30 mouse cellular contexts compared by ENCODE assay signal in genomic region chr3:145049820-145050219, GRCm38 (mm10). TPM values are rescaled to one million over a fixed set of nuclear protein-coding genes. Genes with fewer than 3 reads are reported as not detected.
DNase-seq lines count a peak whose midpoint lies in the region; ATAC-seq and TF ChIP-seq lines count a peak whose summit lies in the region.
"Had no signal": no experiment of that assay in that cellular context is flagged by ENCODE, and none has a peak within 500 bp of the region (broad histone marks: within the 10 kb centered on the region; RNA-seq: fewer than 3 reads in every experiment).

No protein-coding gene starts in this region.

- intact Hi-C loops in left cerebral cortex, adult 2 months (cut with DNase I): no loop called here

- WGBS in liver, embryonic 13.5 days (ENCODE audit: insufficient replicate concordance): 12% methylated on average over 3 of the region's 3 CpGs
- 84% methylated on average over 3 of the region's 3 CpGs for WGBS in hindbrain, embryonic 10.5 days
- 90% methylated on average over 3 of the region's 3 CpGs for WGBS in hindbrain, embryonic 13.5 days

- TF ChIP-seq RAD21 in MEL (IDR thresholded peaks at IDR 0.05; ENCODE audit: low read depth, low read length): no peak; the same call in 1 of the 2 replicates

- no peak overlapping the region for H3K9ac ChIP-seq in MEL (ENCODE audit: control insufficient read depth, low read depth, low read length, poor library complexity, severe bottlenecking)
- H3K9ac ChIP-seq in liver, embryonic 13.5 days: no peak overlapping the region
- H3K9ac ChIP-seq in hindbrain, embryonic 13.5 days: no peak overlapping the region
- H3K9ac ChIP-seq: heart, embryonic 12.5 days; hindbrain, embryonic 12.5 days; limb, embryonic 12.5 days had no signal

- H3K36me3 ChIP-seq in MEL (ENCODE audit: control insufficient read depth in 1 of 2, insufficient read depth in 2 of 2, low read length in 2 of 2): peaks cover 0 to 8% of the 10 kb centered on the region in 2 experiments; a peak in 2 of 4 replicates
- no peaks in the 10 kb centered on the region for H3K36me3 ChIP-seq in liver, embryonic 13.5 days
- no peaks in the 10 kb centered on the region for H3K36me3 ChIP-seq in hindbrain, embryonic 10.5 days
- H3K36me3 ChIP-seq in hindbrain, embryonic 13.5 days: no peaks in the 10 kb centered on the region
- H3K36me3 ChIP-seq: forebrain, embryonic 10.5 days; heart, embryonic 12.5 days; hindbrain, embryonic 12.5 days; limb, embryonic 12.5 days had no signal

- H3K27me3 ChIP-seq in MEL (ENCODE audit: control insufficient read depth in 1 of 2, insufficient read depth in 2 of 2, low read length in 2 of 2): no peaks in the 10 kb centered on the region
- H3K27me3 ChIP-seq in liver, embryonic 13.5 days: no peaks in the 10 kb centered on the region
- H3K27me3 ChIP-seq in hindbrain, embryonic 10.5 days (ENCODE audit: insufficient read depth, poor library complexity, severe bottlenecking): no peaks in the 10 kb centered on the region
- no peaks in the 10 kb centered on the region for H3K27me3 ChIP-seq in hindbrain, embryonic 13.5 days
- H3K27me3 ChIP-seq: heart, embryonic 12.5 days; hindbrain, embryonic 12.5 days; limb, embryonic 12.5 days; Patski had no signal

- H3K4me2 ChIP-seq in liver, embryonic 13.5 days: no peak overlapping the region
- H3K4me2 ChIP-seq in hindbrain, embryonic 13.5 days: no peak overlapping the region
- H3K4me2 ChIP-seq: heart, embryonic 12.5 days; hindbrain, embryonic 12.5 days; limb, embryonic 12.5 days had no signal

- peaks cover 0 to 10% of the 10 kb centered on the region in 2 experiments; a peak in 3 of 4 replicates for H3K4me1 ChIP-seq in MEL (ENCODE audit: control insufficient read depth in 1 of 2, insufficient read depth in 2 of 2, low read length in 2 of 2)
- H3K4me1 ChIP-seq in liver, embryonic 13.5 days (replicated peaks): no peaks in the 10 kb centered on the region
- no peaks in the 10 kb centered on the region for H3K4me1 ChIP-seq in hindbrain, embryonic 10.5 days (replicated peaks)
- H3K4me1 ChIP-seq in hindbrain, embryonic 13.5 days (replicated peaks): no peaks in the 10 kb centered on the region
- H3K4me1 ChIP-seq: forebrain, embryonic 10.5 days; hindbrain, embryonic 12.5 days; limb, embryonic 12.5 days had no signal

- DNase-seq in MEL (ENCODE audit: low read depth, low spot score): peak; percentile 89
- peak; percentile 8 for DNase-seq in c-Kit-positive CD71-positive TER-119-positive erythroid progenitor cells, embryonic 14.5 days (ENCODE audit: low spot score)
- peak; percentile 1 for DNase-seq in liver, embryonic 13.5 days
- no peak for DNase-seq in left cerebral cortex, adult 2 months (ENCODE audit: extremely low spot score in 1 of 2, low spot score in 2 of 2)
- DNase-seq in hindbrain, embryonic 10.5 days (ENCODE audit: low spot score): no peak
- no peak for DNase-seq in urinary bladder, postnatal 14 days (ENCODE audit: low spot score)
- DNase-seq: adrenal gland, postnatal 36 days; cerebellum, adult 2 months; gastrocnemius, postnatal 10 days; heart, adult 11 months; heart, postnatal 10 days; kidney, adult 8-10 months; kidney, postnatal 14 days; lung, postnatal 14 days; midbrain, embryonic 14.5 days; thymus, adult 2 months had no signal

- TF ChIP-seq CTCF in MEL (IDR thresholded peaks at IDR 0.05 in 2 of 3, conservative IDR thresholded peaks at IDR 0.05 in 1 of 3; ENCODE audit: control insufficient read depth in 1 of 3, insufficient read depth in 1 of 3, low read depth in 2 of 3, low read length in 3 of 3, poor library complexity in 1 of 3, severe bottlenecking in 1 of 3): no peak
- no peak for TF ChIP-seq CTCF in left cerebral cortex, adult 2 months (IDR thresholded peaks at IDR 0.05)

- no peak overlapping the region for H3K27ac ChIP-seq in MEL (ENCODE audit: control insufficient read depth, low read depth, low read length)
- H3K27ac ChIP-seq in liver, embryonic 13.5 days: no peak overlapping the region
- H3K27ac ChIP-seq in left cerebral cortex, adult 2 months: no peak overlapping the region
- no peak overlapping the region for H3K27ac ChIP-seq in hindbrain, embryonic 10.5 days
- H3K27ac ChIP-seq in hindbrain, embryonic 13.5 days: no peak overlapping the region
- H3K27ac ChIP-seq: forebrain, embryonic 10.5 days; hindbrain, embryonic 12.5 days; limb, embryonic 12.5 days had no signal

- no peaks in the 10 kb centered on the region for H3K9me3 ChIP-seq in MEL (replicated peaks; ENCODE audit: insufficient read depth, low read length)
- H3K9me3 ChIP-seq in liver, embryonic 13.5 days (replicated peaks): no peaks in the 10 kb centered on the region
- no peaks in the 10 kb centered on the region for H3K9me3 ChIP-seq in hindbrain, embryonic 10.5 days
- no peaks in the 10 kb centered on the region for H3K9me3 ChIP-seq in hindbrain, embryonic 13.5 days
- H3K9me3 ChIP-seq: forebrain, embryonic 10.5 days; heart, embryonic 12.5 days; hindbrain, embryonic 12.5 days; limb, embryonic 12.5 days had no signal

- peak; percentile 98 for TF ChIP-seq EP300 in MEL (IDR thresholded peaks at IDR 0.05; ENCODE audit: low read depth in 1 of 2, low read length in 2 of 2)

- no peak overlapping the region for H3K4me3 ChIP-seq in MEL (ENCODE audit: control insufficient read depth in 1 of 2, insufficient read depth in 1 of 2, low read depth in 2 of 2, low read length in 2 of 2)
- no peak overlapping the region for H3K4me3 ChIP-seq in liver, embryonic 13.5 days (replicated peaks)
- H3K4me3 ChIP-seq in left cerebral cortex, adult 2 months: no peak overlapping the region
- no peak overlapping the region for H3K4me3 ChIP-seq in hindbrain, embryonic 10.5 days
- no peak overlapping the region for H3K4me3 ChIP-seq in hindbrain, embryonic 13.5 days
- H3K4me3 ChIP-seq: forebrain, embryonic 10.5 days; heart, embryonic 12.5 days; hindbrain, embryonic 12.5 days; limb, embryonic 12.5 days had no signal

- no peak for TF ChIP-seq POLR2A in MEL (IDR thresholded peaks at IDR 0.05; ENCODE audit: control insufficient read depth in 1 of 2, insufficient read depth in 1 of 2, low read depth in 1 of 2, low read length in 2 of 2, poor library complexity in 1 of 2)

- peak; percentile 53; the same call in 1 of the 2 replicates for ATAC-seq in liver, embryonic 13.5 days (ENCODE audit: low read depth)
- no peak for ATAC-seq in hindbrain, embryonic 13.5 days (ENCODE audit: low FRiP score)
- ATAC-seq: forebrain, embryonic 16.5 days; Patski had no signal

- no peaks in the 10 kb centered on the region for H3K79me2 ChIP-seq in MEL (ENCODE audit: control insufficient read depth, insufficient read depth, low read length, poor library complexity)

TF ChIP-seq in MEL, 35 proteins besides CTCF, POLR2A, EP300 and RAD21 (continues in another document):
- TF ChIP-seq POLR2AphosphoS2 (IDR thresholded peaks at IDR 0.05; ENCODE audit: low read length) (no peak), MAZ (IDR thresholded peaks at IDR 0.05; ENCODE audit: low read depth, low read length) (0 out of 2 replicates have a peak, but pooled peaks have one; percentile 44), RCOR1 (IDR thresholded peaks at IDR 0.05; ENCODE audit: low read depth, low read length) (peak; percentile 100), UBTF (IDR thresholded peaks at IDR 0.05; ENCODE audit: borderline replicate concordance, insufficient read depth, low read depth, low read length) (no peak), SMC3 (IDR thresholded peaks at IDR 0.05; ENCODE audit: low read depth, low read length) (no peak), ZKSCAN1 (IDR thresholded peaks at IDR 0.05; ENCODE audit: low read depth, low read length) (0 out of 2 replicates have a peak, but pooled peaks have one; percentile 45), SIN3A (IDR thresholded peaks at IDR 0.05; ENCODE audit: low read length) (peak; percentile 86), CHD1 (IDR thresholded peaks at IDR 0.05; ENCODE audit: low read depth, low read length) (no peak), MEF2A (IDR thresholded peaks at IDR 0.05; ENCODE audit: extremely low read depth, insufficient replicate concordance, low read depth, low read length, poor library complexity, severe bottlenecking) (peak; percentile 51; the same call in 1 of the 2 replicates), MYC (IDR thresholded peaks at IDR 0.05; ENCODE audit: low read depth, low read length) (peak; percentile 90), GABPA (IDR thresholded peaks at IDR 0.05; ENCODE audit: low read depth, low read length) (no peak), MYB (IDR thresholded peaks at IDR 0.05; ENCODE audit: low read depth, low read length) (peak; percentile 70), CHD2 (IDR thresholded peaks at IDR 0.05; ENCODE audit: low read length) (peak; percentile 62), MXI1 (IDR thresholded peaks at IDR 0.05; ENCODE audit: low read depth, low read length) (peak; percentile 70), POLR2AphosphoS5 (IDR thresholded peaks at IDR 0.05; ENCODE audit: borderline replicate concordance, low read depth, low read length) (no peak), ZC3H11A (IDR thresholded peaks at IDR 0.05; ENCODE audit: low read depth, low read length) (peak; percentile 19; the same call in 1 of the 2 replicates), USF1 (IDR thresholded peaks at IDR 0.05; ENCODE audit: low read depth, low read length) (peak; percentile 30; the same call in 1 of the 2 replicates), TAL1 (IDR thresholded peaks at IDR 0.05; ENCODE audit: low read length) (peak; percentile 89), NELFE (IDR thresholded peaks at IDR 0.05; ENCODE audit: low read depth, low read length) (no peak), BHLHE40 (IDR thresholded peaks at IDR 0.05; ENCODE audit: borderline replicate concordance, low read depth, low read length) (peak; percentile 76)

RNA-seq across cellular contexts. Expression of gene Clca1, which starts 17.2 kb away (rescaled TPM):
- total RNA-seq in MEL (2012; rRNA removed): not detected in 2 replicates
- polyA plus RNA-seq in MEL (2012; ENCODE audit: insufficient read depth in 1 of 2, insufficient read length in 2 of 2, low read depth in 1 of 2, low replicate concordance in 2 of 2, missing spikeins in 1 of 2): not detected
- polyA plus RNA-seq in liver, embryonic 13.5 days (2015; fragmentation: Nextera tagmentation; extraction: Ambion mirVana): not detected in 2 replicates
- total RNA-seq in left cerebral cortex, adult 2 months (2021): not detected
- polyA plus RNA-seq in hindbrain, embryonic 10.5 days (2016; fragmentation: Nextera tagmentation; extraction: Ambion mirVana): not detected in 2 replicates
- not detected in 2 replicates for polyA plus RNA-seq in hindbrain, embryonic 13.5 days (2015; fragmentation: Nextera tagmentation; extraction: Ambion mirVana)
- total RNA-seq: adrenal gland, adult 18-20 months; adrenal gland, postnatal 36 days; gastrocnemius, postnatal 10 days; heart, postnatal 10 days; layer of hippocampus, postnatal 14 days; left cerebral cortex, postnatal 10 days; megakaryocyte, adult 5-6 weeks had no signal
- polyA plus RNA-seq: cerebellum, adult 2 months; forebrain, embryonic 10.5 days; forebrain, embryonic 16.5 days; heart, embryonic 12.5 days; hindbrain, embryonic 12.5 days; limb, embryonic 12.5 days; midbrain, embryonic 14.5 days; neural tube, embryonic 11.5 days; Patski had no signal

RNA-seq across cellular contexts. Expression of gene Clca2, which starts 49.4 kb away (rescaled TPM):
- total RNA-seq in MEL (2012; rRNA removed): not detected in 2 replicates
- polyA plus RNA-seq in MEL (2012; ENCODE audit: insufficient read depth in 1 of 2, insufficient read length in 2 of 2, low read depth in 1 of 2, low replicate concordance in 2 of 2, missing spikeins in 1 of 2): not detected
- not detected in 2 replicates for polyA plus RNA-seq in liver, embryonic 13.5 days (2015; fragmentation: Nextera tagmentation; extraction: Ambion mirVana)
- total RNA-seq in left cerebral cortex, adult 2 months (2021): not detected
- 0.17 and 0.39 TPM in 2 replicates for polyA plus RNA-seq in hindbrain, embryonic 10.5 days (2016; fragmentation: Nextera tagmentation; extraction: Ambion mirVana)
- polyA plus RNA-seq in hindbrain, embryonic 13.5 days (2015; fragmentation: Nextera tagmentation; extraction: Ambion mirVana): 0.09 and 0.10 TPM in 2 replicates
- total RNA-seq: layer of hippocampus, adult 18-20 months; megakaryocyte, adult 5-6 weeks had no signal
- polyA plus RNA-seq: cerebellum, adult 2 months; liver, embryonic 16.5 days; midbrain, embryonic 14.5 days had no signal

Comparison
In these comparisons a context has a peak if more than half of its experiments do, and no peak if none do; other contexts are left out.
1. DNase-seq: peak in MEL (single experiment), c-Kit-positive CD71-positive TER-119-positive erythroid progenitor cells, embryonic 14.5 days (single experiment) and liver, embryonic 13.5 days (single experiment); none in left cerebral cortex, adult 2 months (0 of 2), hindbrain, embryonic 10.5 days (single experiment) and urinary bladder, postnatal 14 days (single experiment).